Mouse (Mus musculus) kidney, embryonic 14.5 days (tissue): Measurements from ENCODE around the gene Daw1. TPM values are rescaled to one million over a fixed set of nuclear protein-coding genes. Genes with fewer than 3 reads are reported as not detected.

Experiments
- ATAC-seq: fragments of 200-750 bp; cut with Nextera tagmentation; 2 replicates; pipeline ENCODE4 v1.8.0; 2017; ENCODE audit warnings: moderate number of reproducible peaks, mild to moderate bottlenecking, moderate TSS enrichment, moderate library complexity; ENCODE audit not compliant: low FRiP score, low TSS enrichment
- H3K27ac ChIP-seq: fragments of 300-500 bp; sonication (generic); 2 replicates; pipeline ENCODE4 v1.5.1; 2014; ENCODE audit warnings: low read depth, mild to moderate bottlenecking, low read length, moderate library complexity, mixed read lengths
- H3K27me3 ChIP-seq: fragments of 300-500 bp; sonication (generic); 2 replicates; pipeline ENCODE4 v1.6.1; 2014; ENCODE audit warnings: mild to moderate bottlenecking, low read length; ENCODE audit not compliant: control insufficient read depth, insufficient read depth
- H3K36me3 ChIP-seq: fragments of 300-500 bp; sonication (generic); 2 replicates; pipeline ENCODE4 v1.6.1; 2014; ENCODE audit warnings: low read length, mixed read lengths; ENCODE audit not compliant: control insufficient read depth, insufficient read depth
- H3K4me1 ChIP-seq: fragments of 300-500 bp; sonication (generic); 2 replicates; pipeline ENCODE4 v1.6.1; 2014; ENCODE audit warnings: low read length, mixed read lengths; ENCODE audit not compliant: control insufficient read depth, insufficient read depth
- H3K4me2 ChIP-seq: fragments of 300-500 bp; sonication (generic); replicated peaks from 2 replicates; pipeline ENCODE4 v1.6.1; 2014; ENCODE audit warnings: low read depth, mild to moderate bottlenecking, low read length
- H3K4me3 ChIP-seq: fragments of 300-500 bp; sonication (generic); 2 replicates; pipeline ENCODE4 v1.5.1; 2014; ENCODE audit warnings: mild to moderate bottlenecking, low read length
- H3K9ac ChIP-seq: fragments of 300-500 bp; sonication (generic); 2 replicates; pipeline ENCODE4 v1.6.1; 2014; ENCODE audit warnings: low read depth, mild to moderate bottlenecking, low read length, moderate library complexity
- H3K9me3 ChIP-seq: fragments of 300-500 bp; sonication (generic); 2 replicates; pipeline ENCODE4 v1.6.1; 2016; ENCODE audit warnings: low read length; ENCODE audit not compliant: control insufficient read depth
- WGBS: fragments of 180-500 bp; shearing (Covaris S2); extraction: QIAGEN DNeasy Blood & Tissue Kit; methylation state at CpG from one replicate; pipeline ENCODE4 v1.1.7; 2014; 5-methylcytosine and 5-hydroxymethylcytosine counted together
- polyA plus RNA-seq: library from polyadenylated mRNA; unstranded; fragments of >200 nt; fragmentation: Nextera tagmentation; extraction: Ambion mirVana; gene quantifications from 2 replicates; pipeline ENCODE4 v1.2.1, GENCODE M21; 2014

Daw1 gene
- polyA plus RNA-seq, 1 experiment from 2014 or later = not detected

GRCm38 (mm10) chr1:83164027-83164426 is 4.5 kb downstream of the Daw1 start:
- WGBS = 85% methylated on average over 3 of the region's 3 CpGs
- Histone ChIP-seq H3K9ac (no peak overlapping the region), H3K36me3 (no peaks in the 10 kb centered on the region), H3K27me3 (no peaks in the 10 kb centered on the region), H3K27ac (no peak overlapping the region), H3K4me3 (no peak overlapping the region), H3K4me1 (0 out of 2 replicates have a peak, but pooled peaks cover 3% of the 10 kb centered on the region), H3K4me2 (no peak overlapping the region), H3K9me3 (no peaks in the 10 kb centered on the region)
- no peak for ATAC-seq

- 76% methylated on average over 3 of the region's 3 CpGs for WGBS
- no peaks in the 10 kb centered on the region for H3K27me3 ChIP-seq
- no peak overlapping the region for H3K4me3 ChIP-seq
- H3K9ac ChIP-seq = no peak overlapping the region
- H3K9me3 ChIP-seq = no peaks in the 10 kb centered on the region
- no peak overlapping the region for H3K4me2 ChIP-seq
- no peaks in the 10 kb centered on the region for H3K36me3 ChIP-seq
- H3K4me1 ChIP-seq = no peaks in the 10 kb centered on the region
- no peak overlapping the region for H3K27ac ChIP-seq
- no peak for ATAC-seq
Observed at GRCm38 (mm10) chr1:83169158-83169557, 9.6 kb downstream of the Daw1 start.

GRCm38 (mm10) chr1:83175985-83176384 is 16.4 kb downstream of the Daw1 start:
- no peak overlapping the region for H3K4me2 ChIP-seq
- H3K36me3 ChIP-seq = no peaks in the 10 kb centered on the region
- ATAC-seq = no peak
- no peak overlapping the region for H3K9ac ChIP-seq
- no peaks in the 10 kb centered on the region for H3K27me3 ChIP-seq
- WGBS = 75% methylated on average over 1 of the region's 1 CpGs
- no peaks in the 10 kb centered on the region for H3K4me1 ChIP-seq
- H3K4me3 ChIP-seq = no peak overlapping the region
- no peak overlapping the region for H3K27ac ChIP-seq
- no peaks in the 10 kb centered on the region for H3K9me3 ChIP-seq

GRCm38 (mm10) chr1:83179531-83179930 is 20.0 kb downstream of the Daw1 start:
- WGBS = 93% methylated on average over 7 of the region's 7 CpGs
- H3K9ac ChIP-seq = no peak overlapping the region
- H3K4me2 ChIP-seq = no peak overlapping the region
- H3K4me1 ChIP-seq = no peaks in the 10 kb centered on the region
- no peak overlapping the region for H3K27ac ChIP-seq
- H3K27me3 ChIP-seq = no peaks in the 10 kb centered on the region
- no peaks in the 10 kb centered on the region for H3K36me3 ChIP-seq
- H3K4me3 ChIP-seq = no peak overlapping the region
- no peaks in the 10 kb centered on the region for H3K9me3 ChIP-seq
- no peak for ATAC-seq

GRCm38 (mm10) chr1:83181418-83181817 is 21.9 kb downstream of the Daw1 start:
- Histone ChIP-seq H3K27me3 (no peaks in the 10 kb centered on the region), H3K9me3 (no peaks in the 10 kb centered on the region), H3K36me3 (no peaks in the 10 kb centered on the region), H3K4me2 (no peak overlapping the region), H3K9ac (no peak overlapping the region), H3K27ac (no peak overlapping the region), H3K4me1 (no peaks in the 10 kb centered on the region), H3K4me3 (no peak overlapping the region)
- ATAC-seq = no peak
- 73% methylated on average over 4 of the region's 4 CpGs for WGBS

- Histone ChIP-seq H3K4me3 (no peak overlapping the region), H3K9me3 (no peaks in the 10 kb centered on the region), H3K36me3 (no peaks in the 10 kb centered on the region), H3K27ac (no peak overlapping the region), H3K9ac (no peak overlapping the region), H3K27me3 (no peaks in the 10 kb centered on the region), H3K4me2 (no peak overlapping the region), H3K4me1 (no peaks in the 10 kb centered on the region)
- 54% methylated on average over 2 of the region's 2 CpGs for WGBS
- ATAC-seq = peak; percentile 60; the same call in 1 of the 2 replicates
Observed at GRCm38 (mm10) chr1:83187154-83187553, 27.6 kb downstream of the Daw1 start.

GRCm38 (mm10) chr1:83209981-83210380 is 50.4 kb downstream of the Daw1 start:
- H3K9me3 ChIP-seq = no peaks in the 10 kb centered on the region
- no peak for ATAC-seq
- WGBS = 67% methylated on average over 1 of the region's 1 CpGs
- no peak overlapping the region for H3K9ac ChIP-seq
- H3K36me3 ChIP-seq = no peaks in the 10 kb centered on the region
- H3K4me2 ChIP-seq = no peak overlapping the region
- no peak overlapping the region for H3K27ac ChIP-seq
- H3K4me3 ChIP-seq = no peak overlapping the region
- H3K27me3 ChIP-seq = no peaks in the 10 kb centered on the region
- no peaks in the 10 kb centered on the region for H3K4me1 ChIP-seq

GRCm38 (mm10) chr1:83218260-83218659 is 58.7 kb downstream of the Daw1 start:
- H3K27ac ChIP-seq = no peak overlapping the region

GRCm38 (mm10) chr1:83223072-83223471 is 63.5 kb downstream of the Daw1 start:
- 80% methylated on average over 1 of the region's 1 CpGs for whole genome bisulfite sequencing
- H3K4me1 ChIP-seq = no peaks in the 10 kb centered on the region
- H3K9ac ChIP-seq = no peak overlapping the region
- no peak overlapping the region for H3K4me3 ChIP-seq
- no peaks in the 10 kb centered on the region for H3K36me3 ChIP-seq
- H3K27ac ChIP-seq = no peak overlapping the region
- no peak overlapping the region for H3K4me2 ChIP-seq
- H3K9me3 ChIP-seq = no peaks in the 10 kb centered on the region
- no peaks in the 10 kb centered on the region for H3K27me3 ChIP-seq
- no peak for ATAC-seq

More at GRCm38 (mm10) chr1:83218260-83218659, 58.7 kb downstream of the Daw1 start:
- H3K9me3 ChIP-seq = no peaks in the 10 kb centered on the region
- H3K9ac ChIP-seq = no peak overlapping the region
- no peak overlapping the region for H3K4me3 ChIP-seq
- WGBS = 52% methylated on average over 1 of the region's 1 CpGs
- H3K4me2 ChIP-seq = no peak overlapping the region
- no peaks in the 10 kb centered on the region for H3K36me3 ChIP-seq
- no peaks in the 10 kb centered on the region for H3K4me1 ChIP-seq
- no peak for ATAC-seq
- no peaks in the 10 kb centered on the region for H3K27me3 ChIP-seq
